Mouse (Mus musculus) limb, embryonic 12.5 days (tissue): Measurements from ENCODE around the gene Zbtb17. TPM values are rescaled to one million over a fixed set of nuclear protein-coding genes. Genes with fewer than 3 reads are reported as not detected.

Source experiments
- ATAC-seq: fragments of 200-750 bp; cut with Nextera tagmentation; 2 replicates; pipeline ENCODE4 v1.8.0; 2017; ENCODE audit warnings: low read depth, moderate TSS enrichment; ENCODE audit not compliant: insufficient number of reproducible peaks, insufficient read depth, low FRiP score, low TSS enrichment
- H3K27ac ChIP-seq: fragments of 300-500 bp; sonication (generic); 2 replicates; pipeline ENCODE4 v1.5.1; 2016; ENCODE audit warnings: mild to moderate bottlenecking, moderate library complexity
- H3K27me3 ChIP-seq: fragments of 300-500 bp; sonication (generic); 2 replicates; pipeline ENCODE4 v1.6.1; 2016; ENCODE audit warnings: mild to moderate bottlenecking, moderate library complexity
- H3K36me3 ChIP-seq: fragments of 300-500 bp; sonication (generic); 2 replicates; pipeline ENCODE4 v1.6.1; 2016; ENCODE audit warnings: mild to moderate bottlenecking, moderate library complexity
- H3K4me1 ChIP-seq: fragments of 300-500 bp; sonication (generic); replicated peaks from 2 replicates; pipeline ENCODE4 v1.6.1; 2016
- H3K4me2 ChIP-seq: fragments of 300-500 bp; sonication (generic); 2 replicates; pipeline ENCODE4 v1.6.1; 2016; ENCODE audit warnings: mild to moderate bottlenecking, moderate library complexity
- H3K4me3 ChIP-seq: fragments of 300-500 bp; sonication (generic); replicated peaks from 2 replicates; pipeline ENCODE4 v1.5.1; 2016; ENCODE audit warnings: mild to moderate bottlenecking
- H3K9ac ChIP-seq: fragments of 300-500 bp; sonication (generic); replicated peaks from 2 replicates; pipeline ENCODE4 v1.6.1; 2016; ENCODE audit warnings: mild to moderate bottlenecking, moderate library complexity
- H3K9me3 ChIP-seq: fragments of 300-500 bp; sonication (generic); 2 replicates; pipeline ENCODE4 v1.6.1; 2016; ENCODE audit warnings: mild to moderate bottlenecking, moderate library complexity
- WGBS: fragments of 180-500 bp; shearing (Covaris S2); methylation state at CpG from one replicate; pipeline ENCODE4 v1.1.7; 2016; 5-methylcytosine and 5-hydroxymethylcytosine counted together
- polyA plus RNA-seq: library from polyadenylated mRNA; unstranded; fragments of >200 nt; fragmentation: Nextera tagmentation; extraction: Ambion mirVana; gene quantifications from 2 replicates; pipeline ENCODE4 v1.2.1, GENCODE M21; 2016

Zbtb17 gene
- polyA plus RNA-seq, 1 experiment from 2014 or later = 61.1 TPM

DNA sequence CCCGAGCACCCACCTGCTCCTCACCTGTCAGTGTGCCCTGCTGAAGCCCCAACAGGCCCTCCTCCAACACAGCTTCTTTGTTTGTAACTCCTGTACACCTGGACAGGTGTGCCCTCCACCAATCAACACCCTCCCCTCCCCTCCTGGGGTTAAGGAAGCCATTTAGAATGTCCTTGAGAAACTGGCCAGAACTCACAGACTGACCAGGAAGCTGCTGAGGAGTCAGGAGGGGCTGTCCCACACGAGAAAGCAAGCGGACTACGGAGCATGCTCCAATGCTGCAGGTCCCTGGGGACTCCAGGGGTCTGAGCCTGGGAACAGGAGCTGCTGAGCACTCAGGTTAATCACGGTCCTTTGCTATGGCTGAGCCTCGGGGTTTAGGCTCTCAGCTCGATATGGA is 28.5 kb upstream of the Zbtb17 start, which contains the start of gene Clcnkb:
Gene Clcnkb (minus strand): TSS at position 91 of the 400 bp plus-strand sequence.
- ATAC-seq = no peak
- Histone ChIP-seq H3K4me2 (no peak within 1 kb of the TSS), H3K4me3 (no peak within 1 kb of the TSS), H3K27me3 (peaks cover 14% of the 10 kb centered on the region), H3K9ac (no peak within 1 kb of the TSS), H3K27ac (no peak within 1 kb of the TSS), H3K36me3 (no peaks in the 10 kb centered on the region), H3K4me1 (peaks cover 12% of the 10 kb centered on the region), H3K9me3 (no peaks in the 10 kb centered on the region)
- WGBS = 64% methylated on average over 7 of the region's 7 CpGs

DNA sequence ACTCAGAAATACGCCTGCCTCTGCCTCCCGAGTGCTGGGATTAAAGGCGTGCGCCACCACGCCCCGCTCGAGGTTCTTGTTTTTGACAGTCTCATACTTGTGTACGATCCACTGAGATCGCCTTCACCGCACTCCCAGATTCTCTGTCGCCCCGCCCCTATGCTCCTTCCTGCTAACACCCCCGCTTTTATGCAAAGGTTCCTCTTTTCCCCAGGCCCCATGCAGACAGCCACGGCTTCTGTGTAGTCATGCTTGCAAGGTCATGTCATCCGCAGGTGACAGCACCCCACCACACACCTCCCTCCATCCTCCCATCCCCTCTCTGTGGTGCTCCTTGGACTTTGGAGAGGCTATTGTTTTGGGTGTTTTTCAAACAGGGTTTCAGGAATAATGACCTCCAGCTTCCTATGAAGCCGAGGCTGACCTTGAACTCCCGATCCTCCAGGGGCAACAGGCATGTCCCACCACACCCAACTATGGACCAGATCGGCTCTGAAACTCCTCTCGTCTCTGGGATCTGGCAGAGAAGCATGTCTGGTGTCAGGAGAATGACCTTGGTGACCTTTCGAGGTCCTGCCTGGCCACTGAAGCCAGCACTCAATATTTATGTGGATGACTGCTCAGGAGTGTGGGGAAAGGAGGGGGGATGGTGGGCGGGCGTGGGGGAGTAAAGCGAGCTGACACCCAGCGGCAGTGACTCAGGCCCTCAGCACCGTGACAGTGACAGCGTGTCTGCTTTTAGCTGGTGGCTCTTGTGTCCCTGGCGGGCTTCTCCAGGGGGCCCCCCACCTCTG is 24.9 kb upstream of the Zbtb17 start:
- Histone ChIP-seq H3K9me3 (no peaks in the 10 kb centered on the region), H3K9ac (peak overlapping the region; percentile 34; the same call in 1 of the 2 replicates), H3K4me2 (no peak overlapping the region), H3K4me3 (no peak overlapping the region), H3K27ac (0 out of 2 replicates have a peak overlapping the region, but pooled peaks have one; percentile 12), H3K4me1 (peaks cover 12% of the 10 kb centered on the region), H3K27me3 (peaks cover 31% of the 10 kb centered on the region), H3K36me3 (no peaks in the 10 kb centered on the region)
- no peak for ATAC-seq
- 57% methylated on average over 27 of the region's 27 CpGs for WGBS

DNA sequence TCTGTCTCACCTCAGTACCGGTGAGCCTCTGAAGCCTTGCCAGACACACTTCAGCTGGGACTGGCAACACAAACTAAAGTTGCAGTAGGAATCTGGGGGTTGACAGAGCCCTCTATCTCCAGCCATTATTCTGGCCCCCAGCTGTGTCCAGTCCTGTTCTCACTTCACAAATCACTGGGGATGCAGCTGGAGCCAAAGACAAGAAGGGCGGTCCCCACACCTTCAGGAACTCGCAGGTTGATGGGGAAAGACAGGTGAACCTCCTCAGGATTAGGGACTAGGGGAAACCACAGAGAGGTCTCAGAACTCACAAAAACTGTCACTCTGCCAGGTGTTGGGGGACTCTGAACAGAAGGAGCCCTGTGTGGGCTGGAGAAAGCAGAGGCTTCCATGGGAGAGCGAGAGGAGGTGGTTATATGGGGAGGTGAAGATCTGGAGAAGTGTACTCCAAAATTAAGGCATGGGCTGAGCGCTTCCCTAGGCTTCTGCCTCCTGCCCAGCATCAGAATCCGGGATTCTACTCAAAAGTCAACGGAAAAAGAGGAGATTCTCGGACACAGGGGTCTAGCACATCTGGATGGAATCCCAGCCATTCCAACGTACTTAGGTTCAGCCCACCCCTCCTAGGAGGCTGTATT is 24.1 kb upstream of the Zbtb17 start, which contains the start of gene Hspb7:
Gene Hspb7 (plus strand): TSS at position 588 of the 638 bp plus-strand sequence.
- Histone ChIP-seq H3K9ac (peak within 1 kb of the TSS; percentile 34; the same call in 1 of the 2 replicates), H3K27me3 (peaks cover 39% of the 10 kb centered on the region), H3K27ac (0 out of 2 replicates have a peak within 1 kb of the TSS, but pooled peaks have one; percentile 12), H3K36me3 (no peaks in the 10 kb centered on the region), H3K4me2 (no peak within 1 kb of the TSS), H3K4me3 (no peak within 1 kb of the TSS), H3K4me1 (peaks cover 17% of the 10 kb centered on the region), H3K9me3 (no peaks in the 10 kb centered on the region)
- WGBS = 44% methylated on average over 9 of the region's 9 CpGs
- ATAC-seq = no peak

DNA sequence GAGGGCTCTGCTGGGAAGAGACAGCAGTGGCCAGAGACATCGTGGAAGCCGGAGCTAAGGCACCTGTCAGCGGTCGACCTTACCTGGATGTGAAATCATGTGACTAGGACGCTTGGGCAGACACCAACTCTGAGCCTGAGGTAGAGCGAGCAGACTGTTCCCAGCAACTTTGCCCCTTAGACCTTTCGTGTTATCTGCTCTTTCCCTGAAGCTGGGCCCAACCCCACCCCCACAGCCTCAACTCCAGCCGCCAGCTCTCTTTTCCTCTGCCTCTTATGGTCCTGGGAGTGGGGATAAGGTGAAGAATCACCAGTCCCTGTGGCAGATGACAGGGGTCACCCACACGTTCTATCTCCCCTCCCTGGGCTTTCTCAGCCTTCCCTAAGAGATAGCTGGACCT is 23.6 kb upstream of the Zbtb17 start:
- Histone ChIP-seq H3K27me3 (peaks cover 44% of the 10 kb centered on the region), H3K4me3 (no peak overlapping the region), H3K4me1 (peaks cover 22% of the 10 kb centered on the region), H3K27ac (no peak overlapping the region), H3K9ac (no peak overlapping the region), H3K9me3 (no peaks in the 10 kb centered on the region), H3K36me3 (no peaks in the 10 kb centered on the region), H3K4me2 (no peak overlapping the region)
- WGBS = 45% methylated on average over 9 of the region's 9 CpGs
- ATAC-seq = no peak

DNA sequence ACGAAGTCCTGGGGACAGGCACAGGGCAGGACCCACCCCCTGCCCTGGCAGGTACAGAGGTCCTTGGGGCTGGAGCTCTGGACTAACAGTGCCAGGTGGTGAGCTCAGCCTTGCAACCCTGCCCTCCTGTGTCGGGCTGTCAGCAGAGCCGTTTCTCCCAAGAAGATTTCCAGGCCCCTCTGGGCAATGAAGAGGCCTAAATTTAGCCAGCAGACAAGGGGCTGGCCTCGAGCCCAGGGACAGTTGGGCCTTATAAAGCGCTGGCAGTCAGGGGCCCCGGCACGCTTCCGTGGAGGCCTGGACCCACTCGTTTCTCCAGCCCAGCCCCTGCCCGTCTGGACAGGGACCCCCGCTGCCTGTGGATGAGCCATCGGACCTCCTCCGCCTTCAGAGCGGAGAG is 23.0 kb upstream of the Zbtb17 start:
- Histone ChIP-seq H3K4me2 (no peak overlapping the region), H3K4me3 (no peak overlapping the region), H3K27me3 (peaks cover 50% of the 10 kb centered on the region), H3K4me1 (peaks cover 27% of the 10 kb centered on the region), H3K36me3 (no peaks in the 10 kb centered on the region), H3K27ac (no peak overlapping the region), H3K9ac (no peak overlapping the region), H3K9me3 (no peaks in the 10 kb centered on the region)
- ATAC-seq = no peak
- WGBS = 53% methylated on average over 14 of the region's 14 CpGs

DNA sequence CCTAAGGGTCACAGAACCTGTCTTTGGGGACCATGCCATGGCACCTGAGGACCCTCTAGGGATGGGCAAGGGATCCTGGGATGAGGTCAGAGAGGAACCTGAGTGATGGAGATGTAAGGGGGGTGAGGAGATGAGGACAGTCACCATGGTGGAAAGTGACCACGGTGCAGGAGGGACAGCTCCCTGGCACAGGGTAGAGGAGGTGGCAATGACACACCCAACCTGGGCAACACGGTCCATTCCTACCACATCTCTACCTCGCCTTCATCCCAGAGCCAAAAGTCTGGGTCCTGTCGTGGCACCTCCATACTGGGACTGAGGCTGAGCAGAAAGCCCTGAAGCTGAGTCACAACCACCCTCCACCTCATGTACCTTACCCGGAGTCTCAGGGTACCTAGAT is 21.6 kb upstream of the Zbtb17 start:
- H3K4me3 ChIP-seq = no peak overlapping the region
- H3K4me1 ChIP-seq = peaks cover 27% of the 10 kb centered on the region
- H3K9ac ChIP-seq = no peak overlapping the region
- H3K9me3 ChIP-seq = no peaks in the 10 kb centered on the region
- ATAC-seq = no peak
- H3K4me2 ChIP-seq = no peak overlapping the region
- 87% methylated on average over 5 of the region's 5 CpGs for WGBS
- no peaks in the 10 kb centered on the region for H3K36me3 ChIP-seq
- H3K27ac ChIP-seq = no peak overlapping the region
- H3K27me3 ChIP-seq = peaks cover 60% of the 10 kb centered on the region

DNA sequence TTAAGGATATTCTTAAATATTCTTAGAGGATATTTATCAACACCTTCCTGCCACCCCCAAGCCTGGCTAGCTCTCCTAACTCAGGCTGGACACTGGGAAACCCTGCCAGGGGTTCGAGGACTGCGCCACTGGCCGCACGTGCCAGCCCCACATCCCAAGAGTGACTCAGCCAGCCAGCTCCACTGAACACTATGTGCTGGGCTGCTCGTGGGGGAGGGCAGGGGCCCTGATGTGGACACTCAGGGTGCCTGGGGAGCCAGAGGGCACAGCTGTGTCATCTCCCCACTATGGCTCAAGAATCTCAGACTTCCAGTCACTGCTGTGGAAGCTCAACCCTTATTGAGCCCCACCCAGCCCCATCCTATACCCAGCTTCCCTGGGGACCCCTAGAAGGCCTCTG is 21.2 kb upstream of the Zbtb17 start:
- 84% methylated on average over 5 of the region's 5 CpGs for WGBS
- no peak for ATAC-seq
- H3K9me3 ChIP-seq = no peaks in the 10 kb centered on the region
- no peaks in the 10 kb centered on the region for H3K36me3 ChIP-seq
- no peak overlapping the region for H3K9ac ChIP-seq
- H3K27ac ChIP-seq = no peak overlapping the region
- H3K4me3 ChIP-seq = no peak overlapping the region
- peaks cover 27% of the 10 kb centered on the region for H3K4me1 ChIP-seq
- H3K27me3 ChIP-seq = peaks cover 60% of the 10 kb centered on the region
- H3K4me2 ChIP-seq = no peak overlapping the region

DNA sequence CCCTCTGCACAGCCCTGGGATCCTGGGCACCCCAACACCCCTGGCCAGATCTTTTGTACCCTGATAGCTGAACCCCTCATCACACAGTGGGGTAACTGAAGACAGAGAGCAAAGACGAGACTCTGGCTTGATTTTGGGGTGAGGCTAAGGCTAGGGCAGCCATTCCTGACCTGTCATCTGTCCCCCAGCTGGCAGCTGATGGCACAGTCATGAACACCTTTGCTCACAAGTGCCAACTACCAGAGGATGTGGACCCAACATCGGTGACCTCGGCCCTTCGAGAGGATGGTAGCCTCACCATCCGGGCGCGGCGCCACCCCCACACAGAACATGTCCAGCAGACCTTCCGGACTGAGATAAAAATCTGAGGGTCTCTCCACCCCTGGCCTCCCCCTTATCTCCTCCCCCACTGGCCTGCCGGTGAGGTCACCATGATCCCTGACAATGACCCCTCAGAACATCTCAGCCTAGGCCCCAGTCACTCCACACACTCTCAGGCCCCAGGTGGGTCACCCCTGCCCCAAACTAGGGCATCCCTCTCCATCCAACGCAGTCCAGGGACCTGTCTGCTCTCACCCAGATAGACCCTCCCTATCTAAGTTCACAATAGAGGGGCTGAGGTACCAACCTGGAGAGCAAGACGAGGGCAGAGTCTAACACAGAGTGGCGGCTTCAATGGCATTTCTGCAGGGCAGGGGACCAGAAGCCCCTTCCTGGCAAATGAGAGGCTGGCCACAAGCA is 20.6 kb upstream of the Zbtb17 start:
- Histone ChIP-seq H3K36me3 (no peaks in the 10 kb centered on the region), H3K27ac (no peak overlapping the region), H3K27me3 (peaks cover 60% of the 10 kb centered on the region), H3K4me1 (peaks cover 27% of the 10 kb centered on the region), H3K9ac (no peak overlapping the region), H3K9me3 (no peaks in the 10 kb centered on the region), H3K4me2 (no peak overlapping the region), H3K4me3 (no peak overlapping the region)
- 86% methylated on average over 13 of the region's 13 CpGs for WGBS
- ATAC-seq = no peak

DNA sequence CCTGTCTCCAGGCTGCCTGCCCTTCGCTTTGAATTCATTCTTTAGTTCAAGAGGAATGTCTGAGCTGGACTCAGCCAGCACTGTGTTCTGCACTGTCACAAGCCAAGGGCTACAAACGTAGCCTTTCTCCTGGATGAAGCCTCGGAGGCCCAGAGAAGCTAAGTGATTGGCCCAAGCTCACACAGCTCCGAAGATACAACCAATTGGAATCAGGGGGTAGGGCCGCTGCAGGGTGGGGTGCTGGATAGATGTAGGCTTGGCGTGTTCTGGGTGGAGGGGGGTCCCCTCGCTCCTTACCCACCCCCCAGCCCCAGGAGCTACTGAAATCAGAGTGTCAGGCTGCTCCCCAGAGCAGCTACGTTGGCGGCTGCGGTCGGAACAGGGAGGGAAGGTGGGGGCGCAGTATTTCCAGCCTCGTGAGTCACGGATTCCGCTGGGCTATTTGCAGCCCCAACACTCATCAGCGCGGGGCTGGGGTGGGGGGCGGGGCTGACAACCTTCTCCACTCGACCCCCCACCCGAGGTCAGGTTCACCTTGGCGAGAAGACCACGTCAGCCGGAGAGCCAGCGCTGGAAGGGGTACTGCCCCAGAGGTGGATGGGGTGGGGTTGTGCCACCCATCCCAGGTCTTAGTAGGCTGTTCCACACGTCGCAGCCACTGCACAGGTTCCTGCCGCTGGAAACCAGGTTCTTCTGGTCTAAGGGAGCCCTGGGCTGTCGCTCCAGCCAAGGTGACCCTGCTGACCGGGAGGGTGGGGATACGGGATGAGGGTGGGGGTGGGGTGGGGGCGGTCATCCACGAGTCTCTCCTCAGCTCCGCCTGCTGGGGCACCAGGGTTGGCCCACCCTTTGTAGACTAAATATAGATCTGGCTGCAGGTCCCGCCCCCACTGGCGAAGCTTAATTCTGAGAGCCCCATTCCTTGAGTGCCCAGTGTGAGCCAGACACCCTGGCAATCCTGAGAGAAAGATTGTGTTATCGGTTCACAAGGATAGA is 18.7 kb upstream of the Zbtb17 start:
- H3K4me2 ChIP-seq = peak overlapping the region; percentile 88
- H3K9me3 ChIP-seq = no peaks in the 10 kb centered on the region
- H3K9ac ChIP-seq = peak overlapping the region; percentile 58
- H3K4me3 ChIP-seq = peak overlapping the region; percentile 42
- H3K27ac ChIP-seq = no peak overlapping the region
- WGBS = 4% methylated on average over 36 of the region's 36 CpGs
- H3K4me1 ChIP-seq = peaks cover 15% of the 10 kb centered on the region
- peak; percentile 89 for ATAC-seq
- H3K27me3 ChIP-seq = peaks cover 59% of the 10 kb centered on the region
- no peaks in the 10 kb centered on the region for H3K36me3 ChIP-seq
